Mouse (Mus musculus) hindlimb bud, embryonic 11.5 days (tissue): Measurements from ENCODE around the gene Cers2.
A peak's percentile ranks its signal among the peaks of the same experiment; 100 is the strongest.
"Not testable (repeated sequence)": the region's sequence is repeated elsewhere in the genome, so short reads cannot be mapped to it uniquely, and the experiment has no call there.

Experiments
- DNase-seq: peaks from one replicate; pipeline ENCODE4 v3.0.0-alpha.2; 2012; ENCODE audit warnings: low read depth, low spot score; ENCODE audit errors: extremely low spot score

Gene Cers2

DNA sequence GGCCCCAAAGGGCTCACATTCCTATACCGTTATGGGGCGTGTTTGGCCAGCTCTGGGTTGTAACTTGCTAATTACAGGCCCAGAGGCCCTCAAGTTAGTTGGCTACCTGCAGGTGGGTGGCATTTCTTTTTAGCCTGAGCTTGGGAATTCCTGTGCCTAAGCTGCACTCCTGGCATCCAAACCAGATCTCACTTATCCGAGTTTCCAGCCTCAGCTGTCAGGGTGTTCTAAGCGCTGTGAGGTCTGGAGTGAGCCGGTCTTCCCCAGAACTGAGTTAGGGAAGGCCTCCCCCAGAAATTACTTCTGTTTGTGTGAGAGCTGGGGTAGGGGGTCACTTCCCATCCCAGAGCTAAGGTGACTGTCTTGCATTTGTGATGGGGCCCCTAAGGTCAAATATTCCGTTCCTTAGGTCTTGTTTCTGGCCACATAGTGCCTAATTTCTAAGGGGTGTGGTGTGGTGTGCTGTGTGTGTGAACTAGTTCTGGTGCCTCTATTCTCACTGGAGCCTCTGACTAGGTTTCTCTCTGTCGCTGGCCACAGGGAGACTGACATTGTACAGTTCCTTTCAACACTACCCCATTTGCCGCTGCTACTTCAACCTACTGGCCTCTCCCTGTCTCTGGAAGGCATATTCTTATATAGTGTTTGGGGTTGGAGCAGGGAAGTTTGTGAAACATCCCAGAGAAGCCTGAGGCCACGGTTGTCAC, 1.4 kb downstream of the Cers2 start:
- DNase-seq, result no peak

DNA sequence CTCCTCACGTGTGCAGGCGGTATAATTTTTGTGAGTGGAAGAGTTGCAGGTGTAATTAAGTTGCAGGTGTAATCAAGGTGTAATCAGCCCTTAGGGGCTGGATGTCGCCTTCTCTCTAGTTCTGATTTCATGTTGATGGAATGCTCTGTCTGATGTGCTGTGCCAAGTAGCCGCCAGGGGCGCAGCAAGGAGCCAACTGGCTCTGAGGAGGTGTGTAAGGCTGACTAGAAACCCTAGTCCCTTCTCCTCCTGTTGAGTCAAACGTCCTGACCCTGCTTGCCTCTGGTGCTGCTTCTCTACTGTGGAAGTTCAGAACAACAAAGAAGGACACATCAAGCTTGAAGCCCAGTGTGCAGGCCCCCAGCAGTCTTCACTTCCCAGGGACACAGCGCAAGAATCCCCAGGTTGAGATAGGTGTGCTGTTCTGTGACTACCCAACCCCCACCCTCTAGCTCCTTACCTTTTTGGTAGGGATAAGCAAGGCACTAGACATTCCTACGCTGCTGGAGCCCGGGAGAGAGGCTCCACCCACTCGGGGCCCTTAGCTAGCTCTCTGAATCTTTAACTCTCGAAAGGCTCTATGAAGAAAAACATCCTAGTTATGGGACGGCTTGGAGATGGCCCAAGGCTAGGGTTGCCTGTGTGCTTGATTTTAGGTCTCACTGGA, 3.0 kb downstream of the Cers2 start:
- no peak for DNase-seq

DNA sequence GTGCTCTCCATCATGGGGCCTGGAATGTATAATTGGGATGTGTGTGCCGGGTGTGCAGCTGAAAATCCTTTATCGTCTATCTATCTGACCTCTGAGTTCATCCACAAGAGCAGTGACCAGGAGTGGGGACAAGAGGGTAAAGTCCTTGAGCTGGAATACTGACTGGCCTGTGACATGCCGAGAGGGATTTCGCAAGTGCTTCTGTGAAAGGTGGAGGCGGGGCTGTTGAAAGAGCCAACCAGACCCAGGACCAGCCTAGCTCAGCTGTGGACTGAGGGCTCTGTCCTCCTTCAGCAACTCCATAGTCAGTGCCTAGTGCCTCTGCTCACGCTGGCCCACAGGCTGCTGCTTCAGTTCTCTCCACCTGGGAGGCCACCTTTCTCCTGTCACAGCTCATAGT, 4.0 kb downstream of the Cers2 start:
- no peak for DNase-seq

GRCm38 (mm10) chr3:95319110-95319509, 4.5 kb downstream of the Cers2 start:
- DNase-seq, result no peak

GRCm38 (mm10) chr3:95319701-95320625, 5.4 kb downstream of the Cers2 start:
- DNase-seq, result no peak

GRCm38 (mm10) chr3:95323429-95323828, 8.8 kb downstream of the Cers2 start:
- DNase-seq, result no peak

GRCm38 (mm10) chr3:95324454-95325144, 10.0 kb downstream of the Cers2 start:
- no peak for DNase-seq

DNA sequence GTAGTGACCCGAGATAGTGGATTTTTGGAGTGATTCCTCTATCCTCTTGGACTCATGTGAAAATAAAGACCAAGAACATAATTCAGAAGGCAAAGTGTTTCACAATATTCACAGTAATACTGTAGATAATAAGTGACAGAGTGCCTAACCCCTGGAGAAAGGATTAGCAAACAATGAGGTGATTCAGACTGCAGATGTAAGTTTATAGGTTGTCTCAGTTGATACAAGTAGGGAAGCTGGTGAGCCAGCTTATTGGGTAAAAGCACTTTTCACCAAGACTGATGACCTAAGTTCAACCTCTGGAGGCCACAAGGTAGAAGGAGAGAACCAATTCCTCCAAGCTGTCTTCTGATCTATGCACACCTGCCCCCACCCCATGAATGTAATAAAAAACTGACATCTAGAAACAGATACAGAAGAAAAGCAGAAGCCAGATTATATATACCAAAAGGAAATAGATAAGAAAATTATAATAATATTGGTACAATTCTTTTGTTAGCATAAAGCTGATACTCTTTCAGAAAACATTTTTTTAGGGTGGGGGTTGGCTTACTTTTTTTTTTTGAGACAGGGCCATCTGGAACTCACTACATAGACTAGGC, 14.3 kb downstream of the Cers2 start:
- DNase-seq, result no peak

GRCm38 (mm10) chr3:95331528-95331927, 16.9 kb downstream of the Cers2 start:
- no peak for DNase-seq

- no peak for DNase-seq
Observed at GRCm38 (mm10) chr3:95337345-95337744, 22.8 kb downstream of the Cers2 start.

DNA sequence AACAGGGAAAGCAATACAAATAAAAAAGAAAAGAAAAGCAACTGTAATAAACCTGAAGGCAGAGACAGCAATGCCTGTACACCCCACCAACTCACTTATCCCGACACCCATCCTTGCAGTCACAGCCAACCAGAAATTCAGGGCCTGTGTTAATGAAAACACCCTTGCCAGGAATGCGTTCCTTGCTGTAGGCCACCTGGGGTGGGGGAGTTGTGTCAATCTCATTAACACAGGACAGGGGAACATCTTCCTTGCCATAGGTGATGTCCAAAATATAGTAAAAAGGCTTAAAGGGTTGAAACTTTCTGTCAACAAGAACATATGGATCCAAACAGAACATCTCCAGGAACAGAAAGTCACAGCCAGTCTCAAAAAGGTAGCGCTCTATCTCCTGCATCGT, 23.7 kb downstream of the Cers2 start:
- no peak for DNase-seq

- not testable (repeated sequence) for DNase-seq
Observed at GRCm38 (mm10) chr3:95343356-95344000, 28.9 kb downstream of the Cers2 start.

GRCm38 (mm10) chr3:95346454-95346853, 31.9 kb downstream of the Cers2 start:
- DNase-seq, result no peak

DNA sequence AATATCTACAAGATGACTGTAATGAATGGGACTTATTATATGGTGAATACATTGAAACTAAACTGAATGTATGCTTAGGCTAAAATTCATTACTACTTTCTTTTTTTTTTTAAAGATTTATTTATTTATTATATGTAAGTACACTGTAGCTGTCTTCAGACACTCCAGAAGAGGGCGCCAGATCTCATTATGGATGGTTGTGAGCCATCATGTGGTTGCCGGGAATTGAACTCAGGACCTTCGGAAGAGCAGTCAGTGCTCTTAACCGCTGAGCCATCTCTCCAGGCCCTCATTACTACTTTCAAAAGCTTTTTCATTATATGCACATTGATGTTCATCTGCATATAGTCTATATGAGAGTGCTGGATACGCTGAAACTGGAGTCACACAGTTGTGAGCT, 33.8 kb downstream of the Cers2 start:
- DNase-seq, result not testable (repeated sequence)

DNA sequence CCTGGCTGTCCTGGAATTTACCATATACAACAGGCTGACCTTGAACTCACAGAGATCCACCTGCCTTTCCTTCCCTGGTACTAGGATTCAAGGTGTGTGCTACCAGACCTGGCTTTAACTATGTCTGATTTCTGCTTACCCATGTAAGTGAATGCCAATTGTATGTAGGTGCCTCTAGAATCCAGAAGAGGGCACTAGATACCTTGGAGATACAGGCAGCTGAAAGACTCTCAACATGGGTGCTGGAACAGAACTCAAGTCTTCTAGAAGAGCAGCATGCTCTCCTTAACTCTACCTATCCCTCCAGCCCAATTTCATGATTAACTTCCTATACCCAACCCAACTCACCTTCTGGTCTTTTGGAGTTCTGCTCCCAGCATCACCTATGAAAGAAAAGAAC, 34.9 kb downstream of the Cers2 start:
- peak; percentile 14 for DNase-seq

DNA sequence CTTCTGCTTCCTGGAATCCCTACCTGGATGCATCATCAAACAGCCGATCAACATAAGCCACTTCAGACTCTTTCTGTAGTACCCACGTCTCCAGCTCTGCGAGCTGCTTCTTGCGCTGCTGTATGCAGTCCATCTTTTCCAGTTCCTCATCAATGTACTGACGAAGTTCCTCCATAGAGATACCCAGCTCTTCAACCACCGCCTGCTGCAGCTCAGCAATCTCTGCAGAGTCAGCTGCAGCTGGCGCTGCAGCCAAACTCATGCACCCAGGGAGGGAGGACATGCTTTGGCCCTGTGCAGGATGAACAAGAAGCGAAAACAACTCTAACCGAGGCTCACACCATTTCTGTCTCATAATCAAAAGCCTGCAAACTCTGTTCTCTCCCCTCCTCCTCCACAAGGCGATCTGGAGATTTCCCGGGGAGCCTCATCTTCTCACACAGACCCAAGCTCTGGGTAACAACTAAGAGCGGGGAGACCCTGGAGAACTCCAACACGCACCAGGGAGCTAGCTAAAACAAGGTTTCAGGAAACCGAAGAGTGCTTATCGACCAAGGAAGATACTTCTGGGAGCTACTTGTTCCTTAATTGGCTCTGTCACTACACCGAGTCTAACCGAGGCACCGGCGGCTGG, 41.4 kb downstream of the Cers2 start:
- DNase-seq, result not testable (repeated sequence)

DNA sequence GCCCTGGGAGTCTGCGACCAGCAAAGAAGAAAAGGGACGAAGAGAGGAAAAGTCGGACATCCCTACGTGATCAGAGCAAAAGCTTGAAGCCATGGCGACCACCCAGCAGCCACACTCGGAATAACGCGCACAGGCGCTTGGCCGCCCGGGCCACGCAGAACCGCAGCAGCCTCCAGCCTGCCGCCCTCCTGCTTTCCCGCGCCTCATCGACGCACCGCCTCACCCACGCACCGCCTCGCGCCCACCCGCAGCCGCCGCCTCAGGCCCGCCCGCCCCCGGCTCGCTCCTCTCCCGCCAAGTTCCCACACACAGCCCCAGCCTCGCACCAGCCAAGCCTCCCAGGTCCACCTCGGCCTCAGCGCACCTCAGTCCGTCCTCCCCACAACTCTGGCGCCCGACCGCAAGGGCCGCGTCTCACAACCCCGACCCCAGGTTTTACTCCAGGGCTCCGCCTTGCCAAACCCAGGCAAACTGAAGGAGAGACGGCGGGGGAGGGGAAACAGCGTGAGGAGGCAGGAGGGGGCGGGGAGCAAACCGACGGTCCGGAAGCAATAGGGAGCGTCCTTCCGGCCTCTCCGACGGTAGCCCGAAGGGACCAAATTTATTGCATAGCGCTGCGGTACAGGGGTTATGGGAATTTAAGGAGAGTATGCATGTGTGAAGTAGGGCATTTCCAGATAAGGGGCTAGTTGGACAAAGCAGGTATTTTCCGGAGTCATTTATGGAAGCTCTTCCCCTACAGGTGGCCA, 42.3 kb downstream of the Cers2 start, which contains the start of gene Setdb1:
Gene Setdb1, minus strand, starts transcription at position 502 of the 749 bp plus-strand sequence.
- peak; percentile 96 for DNase-seq

DNA sequence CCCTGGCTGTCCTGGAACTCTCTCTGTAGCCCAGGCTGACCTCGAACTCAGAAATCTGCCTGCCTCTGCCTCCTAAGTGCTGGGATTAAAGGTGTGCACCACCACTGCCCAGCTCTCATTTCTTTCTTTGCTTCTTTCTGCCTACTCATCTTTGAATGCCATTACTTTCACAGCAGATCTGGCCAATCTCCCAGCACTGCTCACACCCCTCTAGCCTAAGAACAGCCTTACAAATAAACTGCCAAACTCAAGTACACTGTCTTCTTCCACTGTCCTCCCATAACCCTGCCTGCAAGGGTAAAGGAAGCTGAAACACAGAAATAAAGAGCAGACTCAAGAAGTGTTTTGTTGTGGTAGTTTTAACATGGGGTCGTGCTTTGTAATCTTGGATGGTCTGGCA, 43.2 kb downstream of the Cers2 start:
- DNase-seq, result no peak

DNA sequence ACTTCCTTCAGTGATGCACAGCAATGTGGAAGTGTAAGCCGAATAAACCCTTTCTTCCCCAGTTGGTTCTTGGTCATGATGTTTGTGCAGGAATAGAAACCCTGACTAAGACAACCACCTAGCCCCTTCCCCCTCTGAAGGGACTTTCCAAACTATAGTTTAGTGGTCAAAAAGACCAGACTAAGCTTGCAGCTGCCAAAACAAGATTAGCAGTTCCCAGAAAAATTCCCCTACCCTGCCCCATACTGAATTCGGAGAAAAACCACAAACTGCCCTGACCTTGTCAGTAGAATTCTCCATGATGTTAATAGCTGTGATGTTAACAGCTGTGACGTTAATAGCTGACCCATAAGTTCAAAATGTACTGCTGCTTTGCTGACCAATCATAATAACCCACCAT, 45.7 kb downstream of the Cers2 start:
- not testable (repeated sequence) for DNase-seq
